Mouse (Mus musculus): ENCODE data around the gene Hoxd12.

The Hoxd12 gene

GRCm38 (mm10) chr2:74674881-74675665, at the start of gene Hoxd12:
Hoxd12 (plus strand) TSS chr2:74675013.
- DNase-seq: no peak

DNA sequence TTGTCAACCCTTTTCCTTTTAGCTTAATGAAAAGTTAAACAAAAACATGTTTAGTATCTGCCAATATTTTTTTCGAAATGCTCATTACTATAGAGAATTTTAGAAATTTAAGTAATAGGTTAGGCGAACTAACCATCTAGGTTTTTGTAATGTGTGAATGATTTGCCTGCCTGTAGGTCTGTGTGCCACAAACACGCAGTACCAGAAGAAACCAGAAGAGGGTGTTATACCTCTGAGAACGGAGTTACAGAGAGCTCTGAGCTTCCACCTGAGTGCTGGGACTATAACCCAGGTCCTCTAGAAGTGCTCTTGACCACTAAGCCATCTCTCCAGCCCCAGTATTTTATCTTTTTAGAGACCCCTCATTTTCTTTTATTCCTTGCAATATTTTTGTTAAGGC, 39.4 kb upstream of the Hoxd12 start:
- DNase-seq: no peak

- no peak for DNase-seq
Observed at GRCm38 (mm10) chr2:74642431-74642830, 32.4 kb upstream of the Hoxd12 start.

DNA sequence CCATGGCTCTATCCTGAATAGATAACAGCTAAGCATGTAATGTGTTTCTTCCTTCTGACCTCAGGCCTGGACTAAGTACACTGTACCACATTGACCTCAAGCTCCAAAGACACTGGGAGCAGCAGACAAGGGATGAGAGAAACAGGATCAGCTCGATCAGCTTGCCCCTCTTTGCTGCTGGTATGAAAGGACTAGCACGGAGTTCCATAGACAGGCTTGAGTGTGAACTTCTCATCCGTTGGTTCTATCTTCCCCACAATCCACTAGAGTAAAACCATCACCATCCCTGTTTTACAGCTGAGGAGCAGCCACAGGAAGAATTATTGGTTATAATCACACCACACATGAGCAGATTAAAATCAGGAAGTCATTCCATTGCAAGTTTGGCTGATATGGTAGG, 29.2 kb upstream of the Hoxd12 start:
- DNase-seq: no peak

- DNase-seq: no peak
Observed at GRCm38 (mm10) chr2:74647082-74647864, 27.5 kb upstream of the Hoxd12 start.

- no peak for DNase-seq
Observed at GRCm38 (mm10) chr2:74652996-74653340, 21.8 kb upstream of the Hoxd12 start.

GRCm38 (mm10) chr2:74653781-74654535, 20.9 kb upstream of the Hoxd12 start:
- DNase-seq: no peak

DNA sequence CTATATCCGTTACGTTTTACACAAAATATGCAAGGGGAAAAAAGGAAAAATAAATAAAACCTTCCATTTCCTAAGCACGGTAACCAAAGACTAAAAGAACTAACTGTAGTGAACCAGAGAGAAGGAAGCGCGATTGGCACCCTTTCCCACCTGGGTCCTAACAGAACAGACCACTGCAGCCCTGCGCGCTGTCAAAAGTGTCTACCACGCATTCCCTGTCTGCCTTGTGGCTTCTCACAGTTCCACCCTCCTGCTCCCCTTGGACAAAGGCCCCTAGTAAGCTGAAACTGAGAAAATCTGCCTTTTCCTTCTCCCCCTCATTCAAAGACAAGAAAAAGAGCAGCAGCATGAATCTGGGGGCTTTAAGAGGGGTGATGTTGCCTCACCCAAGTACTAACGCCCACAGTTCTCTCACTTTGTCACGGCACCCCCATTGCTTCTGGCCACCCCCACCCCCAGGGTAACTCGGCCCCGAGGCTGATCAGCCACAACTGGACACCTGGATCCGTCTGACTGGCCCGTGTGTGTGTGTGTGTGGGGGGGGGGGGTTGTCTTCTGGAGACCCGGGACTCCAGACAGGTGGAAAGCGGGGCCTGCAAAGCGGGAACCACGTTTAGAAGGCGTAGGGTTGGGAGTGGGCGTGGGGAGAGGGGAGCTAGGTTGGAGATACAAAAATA, 19.9 kb upstream of the Hoxd12 start:
- DNase-seq: no peak

GRCm38 (mm10) chr2:74655420-74655781, 19.4 kb upstream of the Hoxd12 start:
- DNase-seq: peak; percentile 62

GRCm38 (mm10) chr2:74655821-74656631, 18.8 kb upstream of the Hoxd12 start:
- DNase-seq: no peak

GRCm38 (mm10) chr2:74656632-74657021, 18.2 kb upstream of the Hoxd12 start:
- DNase-seq: no peak

GRCm38 (mm10) chr2:74657251-74658023, 17.4 kb upstream of the Hoxd12 start:
- DNase-seq: no peak

DNA sequence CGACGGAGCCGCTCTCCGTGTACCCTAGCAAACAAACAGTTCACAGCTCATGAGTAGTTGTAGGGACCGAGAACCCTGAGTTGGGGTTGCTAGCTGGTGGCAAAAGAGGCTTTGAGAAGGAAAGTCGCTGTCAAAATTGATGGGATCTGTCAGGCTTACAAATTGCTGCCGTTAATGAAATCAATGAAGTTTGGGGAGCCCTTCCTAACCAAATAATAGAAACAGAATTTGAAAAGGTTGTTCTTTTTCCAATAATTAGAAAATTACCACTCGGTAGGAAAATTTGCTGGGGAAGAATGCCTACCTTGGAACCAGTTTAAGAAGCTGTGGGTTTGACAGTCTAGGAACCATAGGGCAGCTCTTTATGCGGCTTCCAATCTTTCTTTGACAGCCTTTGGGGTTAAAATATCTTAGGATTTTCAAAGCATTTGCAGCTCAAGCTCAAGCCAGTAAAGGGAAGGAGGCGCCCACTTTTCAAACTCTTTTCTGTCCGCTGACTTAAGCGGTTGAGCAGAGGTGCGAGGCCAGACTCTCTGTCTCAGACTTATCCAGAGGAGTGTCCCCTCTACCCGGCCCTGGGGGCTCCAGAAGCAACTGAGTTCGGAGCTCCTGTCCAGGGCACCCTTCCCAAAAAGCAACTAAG, 16.7 kb upstream of the Hoxd12 start:
- DNase-seq: no peak

- DNase-seq: no peak
Observed at GRCm38 (mm10) chr2:74658667-74659371, 16.0 kb upstream of the Hoxd12 start.

DNA sequence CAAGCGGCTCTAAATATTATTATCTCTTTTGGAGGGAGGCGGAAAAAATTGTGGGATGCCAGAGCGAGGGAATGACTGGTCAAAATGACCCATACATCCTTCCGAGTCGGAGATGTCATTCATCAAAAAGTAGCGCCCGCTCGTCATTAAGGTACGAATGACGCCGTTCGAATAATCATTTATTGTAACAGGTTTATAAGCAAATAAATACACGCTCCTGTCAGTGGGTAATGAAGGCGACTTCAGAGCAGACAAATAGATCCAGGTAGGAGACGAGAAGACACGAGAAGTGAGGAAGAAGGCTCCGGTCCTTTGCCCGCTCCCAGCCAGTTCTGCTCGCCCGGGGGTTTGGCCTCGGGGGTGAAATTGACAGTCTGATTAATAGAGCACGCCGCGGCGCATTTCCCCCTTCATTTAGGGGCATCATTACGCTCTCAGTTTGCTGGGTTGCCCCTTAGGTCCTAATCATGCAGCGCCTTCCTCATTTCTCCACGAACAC, 15.3 kb upstream of the Hoxd12 start, which contains the start of gene Evx2:
Gene Evx2 (minus strand): TSS at position 51 of the 499 bp plus-strand sequence.
- no peak for DNase-seq

- no peak for DNase-seq
Observed at GRCm38 (mm10) chr2:74660421-74661375, 14.1 kb upstream of the Hoxd12 start.

- peak; percentile 54 for DNase-seq
Observed at GRCm38 (mm10) chr2:74661685-74662084, 13.1 kb upstream of the Hoxd12 start.

DNA sequence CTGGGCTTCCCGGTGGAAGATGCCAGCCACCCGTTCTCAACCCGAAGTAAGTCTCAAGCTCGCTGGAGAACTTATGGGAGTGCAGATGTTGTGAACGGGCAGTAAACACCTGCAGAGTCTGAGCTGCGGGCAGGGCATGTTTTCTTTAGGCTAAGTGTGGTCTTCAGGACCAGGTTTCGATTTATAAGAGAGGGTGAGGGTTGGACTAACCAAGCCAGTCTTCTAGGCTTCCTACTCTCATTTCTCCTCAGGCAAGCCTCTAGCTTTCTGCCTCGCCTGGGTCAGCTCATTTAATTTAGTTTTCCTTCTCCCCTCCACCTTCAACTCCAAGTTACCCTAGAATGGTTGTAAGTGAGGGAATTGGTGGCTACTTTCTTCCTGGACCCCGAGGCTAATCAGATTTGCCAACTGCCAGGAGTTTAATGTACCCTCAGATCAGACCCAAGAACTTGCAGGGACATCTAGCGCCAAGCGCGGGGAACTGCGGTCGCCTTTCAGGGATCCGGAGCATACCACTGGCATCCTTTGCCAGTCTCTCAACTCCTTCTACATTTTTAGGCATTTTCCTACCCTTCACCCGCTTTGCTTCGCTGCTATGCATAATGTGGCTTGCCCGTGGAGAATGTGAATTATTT, 11.4 kb upstream of the Hoxd12 start:
- DNase-seq: peak; percentile 73

All from kidney, postnatal 14 days (tissue).